Mouse (Mus musculus) liver, embryonic 14.5 days (tissue): ENCODE results near the gene Ankle1. TPM values are rescaled to one million over a fixed set of nuclear protein-coding genes. Genes with fewer than 3 reads are reported as not detected.

ENCODE experiments used
- ATAC-seq: fragments of 200-750 bp; cut with Nextera tagmentation; 2 replicates; pipeline ENCODE4 v1.8.0; 2017; ENCODE audit warnings: moderate number of reproducible peaks, mild to moderate bottlenecking, moderate library complexity; ENCODE audit not compliant: insufficient read depth
- DNase-seq, 3 experiments: peaks; one replicate each; pipeline ENCODE4 v3.0.0-alpha.2; 2012 to 2013; ENCODE audit warnings: low read depth in 3 of 3, low spot score in 3 of 3
- H3K27ac ChIP-seq: fragments of 300-500 bp; sonication (generic); 2 replicates; pipeline ENCODE4 v1.5.1; 2014; ENCODE audit warnings: moderate library complexity, mild to moderate bottlenecking, control low read depth, inconsistent platforms
- H3K27me3 ChIP-seq: fragments of 300-500 bp; sonication (generic); 2 replicates; pipeline ENCODE4 v1.6.1; 2014; ENCODE audit warnings: mild to moderate bottlenecking, low read length, moderate library complexity; ENCODE audit not compliant: control insufficient read depth, insufficient read depth
- H3K36me3 ChIP-seq: fragments of 300-500 bp; sonication (generic); replicated peaks from 2 replicates; pipeline ENCODE4 v1.6.1; 2014; ENCODE audit warnings: low read depth; ENCODE audit not compliant: control insufficient read depth, insufficient read depth
- H3K4me1 ChIP-seq, 2 experiments: fragments of 200-500 bp in 1 of 2; fragments of 300-500 bp in 1 of 2; sonication (generic) in 1 of 2; replicated peaks; 2 replicates each; pipeline ENCODE4 v1.6.1; 2012 to 2014; ENCODE audit warnings: antibody characterized with exemption in 1 of 2, inconsistent platforms in 1 of 2, low read length in 1 of 2; ENCODE audit not compliant: control insufficient read depth in 2 of 2, insufficient read depth in 2 of 2
- H3K4me2 ChIP-seq: fragments of 300-500 bp; sonication (generic); 2 replicates; pipeline ENCODE4 v1.6.1; 2014; ENCODE audit warnings: low read depth, mild to moderate bottlenecking, control low read depth, moderate library complexity
- H3K4me3 ChIP-seq, 2 experiments: fragments of 200-500 bp in 1 of 2; fragments of 300-500 bp in 1 of 2; sonication (generic) in 1 of 2; 2 replicates each; pipeline ENCODE4 v1.5.1; 2012 to 2014; ENCODE audit warnings: low read depth in 2 of 2, low read length in 2 of 2, mild to moderate bottlenecking in 2 of 2, control low read depth in 1 of 2, inconsistent platforms in 1 of 2, moderate library complexity in 1 of 2; ENCODE audit not compliant: insufficient read depth in 1 of 2
- H3K9ac ChIP-seq: fragments of 300-500 bp; sonication (generic); replicated peaks from 2 replicates; pipeline ENCODE4 v1.6.1; 2014; ENCODE audit warnings: mild to moderate bottlenecking, control low read depth, moderate library complexity
- H3K9me3 ChIP-seq: fragments of 300-500 bp; sonication (generic); 2 replicates; pipeline ENCODE4 v1.6.1; 2016; ENCODE audit warnings: low read length, mixed read lengths; ENCODE audit not compliant: control insufficient read depth
- CTCF ChIP-seq: IDR thresholded peaks from 2 replicates; pipeline ENCODE4 v1.5.1; 2016; ENCODE audit warnings: antibody characterized with exemption, low read depth, control low read depth
- EP300 ChIP-seq: IDR thresholded peaks from 2 replicates; pipeline ENCODE4 v1.6.1; 2016; ENCODE audit warnings: antibody characterized with exemption, low read depth
- WGBS: fragments of 180-500 bp; shearing (Covaris S2); extraction: QIAGEN DNeasy Blood & Tissue Kit; methylation state at CpG from one replicate; pipeline ENCODE4 v1.1.7; 2014; ENCODE audit not compliant: insufficient replicate concordance; 5-methylcytosine and 5-hydroxymethylcytosine counted together
- polyA plus RNA-seq, 2 experiments: library from polyadenylated mRNA; depleted of rRNA in 1 of 2; stranded (reverse) in 1 of 2; unstranded in 1 of 2; fragments of >200 nt; fragmentation: Nextera tagmentation in 1 of 2; extraction: Ambion mirVana in 1 of 2; gene quantifications; 2 replicates each; pipeline versions ENCODE4 v1.2.1 to v1.2.3; 2012 to 2014

The Ankle1 gene
- polyA plus RNA-seq, 2 experiments, result 17.8 to 58.0 TPM

GRCm38 (mm10) chr8:71395629-71396028 is 10.2 kb upstream of the Ankle1 start, which contains the start of gene Ushbp1:
TSS of gene Ushbp1 (minus strand) at chr8:71395802.
- Histone ChIP-seq H3K4me1 (peaks cover 6 to 11% of the 10 kb centered on the region in 2 experiments), H3K9me3 (no peaks in the 10 kb centered on the region), H3K4me2 (peak within 1 kb of the TSS; percentile 87), H3K27me3 (no peaks in the 10 kb centered on the region), H3K4me3 (peak within 1 kb of the TSS; percentile 26 to 68), H3K9ac (no peak within 1 kb of the TSS), H3K36me3 (peaks cover 2% of the 10 kb centered on the region; the same call in 1 of the 2 replicates), H3K27ac (peak within 1 kb of the TSS; percentile 11; the same call in 1 of the 2 replicates)
- 50% methylated on average over 9 of the region's 9 CpGs for WGBS
- DNase-seq, result no peak
- ATAC-seq, result no peak
- TF ChIP-seq EP300 (no peak), CTCF (no peak)

DNA sequence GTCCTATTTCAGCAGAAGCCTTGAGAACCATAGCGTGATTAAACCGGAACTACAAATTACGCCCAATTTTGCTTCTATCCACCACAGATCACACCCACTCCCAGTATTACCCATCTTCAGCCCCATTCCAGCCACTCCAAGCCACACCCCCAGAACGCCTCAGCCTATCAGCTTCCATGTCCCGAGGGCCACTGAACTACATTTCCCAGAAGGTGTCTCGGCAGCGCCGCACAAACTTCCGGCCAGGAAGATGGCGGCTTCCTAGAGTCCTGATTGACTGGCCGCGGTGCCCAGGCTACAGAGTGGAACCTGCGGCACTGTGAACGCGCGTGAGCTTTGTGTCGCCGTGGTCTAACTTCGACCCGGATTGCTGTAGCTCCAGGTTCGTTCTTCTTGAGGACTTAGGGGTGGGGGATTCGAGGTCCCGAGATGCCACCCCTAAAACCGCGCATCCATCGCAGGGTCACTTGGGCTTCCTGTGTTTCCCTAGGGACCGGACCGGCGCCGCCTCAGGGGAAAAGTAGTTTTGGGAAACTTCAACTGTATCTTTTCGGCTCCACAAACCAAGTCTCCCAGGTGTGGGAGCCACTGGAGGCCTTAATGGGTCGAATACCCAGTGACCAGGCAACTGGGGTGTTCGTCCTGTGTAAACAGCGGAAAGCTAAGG is 9.0 kb upstream of the Ankle1 start, which contains the start of gene Babam1:
Babam1 (plus strand) TSS at position 223 of the 667 bp plus-strand sequence.
- DNase-seq (peak; percentile 89 to 93 (median 91)), ATAC-seq (peak; percentile 96)
- Histone ChIP-seq H3K4me3 (peak within 1 kb of the TSS; percentile 68 to 86), H3K9ac (peak within 1 kb of the TSS; percentile 56), H3K9me3 (no peaks in the 10 kb centered on the region), H3K27me3 (no peaks in the 10 kb centered on the region), H3K27ac (peak within 1 kb of the TSS; percentile 11; the same call in 1 of the 2 replicates), H3K4me1 (peaks cover 6 to 11% of the 10 kb centered on the region in 2 experiments), H3K36me3 (peaks cover 2% of the 10 kb centered on the region; the same call in 1 of the 2 replicates), H3K4me2 (peak within 1 kb of the TSS; percentile 87)
- under 1% methylated on average over 34 of the region's 34 CpGs for WGBS
- no peak for TF ChIP-seq CTCF
- no peak for TF ChIP-seq EP300

DNA sequence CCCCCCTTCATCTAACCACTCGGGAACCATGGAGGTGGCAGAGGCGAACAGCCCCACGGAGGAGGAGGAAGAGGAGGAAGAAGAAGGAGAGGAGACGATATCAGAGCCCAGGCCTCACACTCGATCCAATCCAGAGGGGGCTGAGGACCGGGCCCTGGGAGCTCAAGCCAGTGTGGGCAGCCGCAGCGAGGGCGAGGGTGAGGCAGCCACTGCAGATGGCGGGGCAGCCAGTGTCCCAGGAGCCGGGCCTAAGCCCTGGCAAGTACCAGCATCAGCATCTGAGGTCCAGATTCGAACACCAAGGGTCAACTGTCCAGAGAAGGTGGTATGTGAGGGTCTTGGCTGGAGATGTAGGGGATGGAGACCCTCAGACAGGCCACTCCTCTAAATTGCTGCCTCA is 8.1 kb upstream of the Ankle1 start:
- TF ChIP-seq CTCF (no peak), EP300 (no peak)
- WGBS, result 69% methylated on average over 12 of the region's 12 CpGs
- no peak for DNase-seq
- Histone ChIP-seq H3K9me3 (no peaks in the 10 kb centered on the region), H3K4me2 (peak overlapping the region; percentile 87), H3K4me1 (peaks cover 6 to 11% of the 10 kb centered on the region in 2 experiments), H3K27me3 (no peaks in the 10 kb centered on the region), H3K4me3 (peak overlapping the region; percentile 68 to 86), H3K36me3 (peaks cover 2% of the 10 kb centered on the region; the same call in 1 of the 2 replicates), H3K9ac (peak overlapping the region; percentile 56), H3K27ac (no peak overlapping the region)
- no peak for ATAC-seq

DNA sequence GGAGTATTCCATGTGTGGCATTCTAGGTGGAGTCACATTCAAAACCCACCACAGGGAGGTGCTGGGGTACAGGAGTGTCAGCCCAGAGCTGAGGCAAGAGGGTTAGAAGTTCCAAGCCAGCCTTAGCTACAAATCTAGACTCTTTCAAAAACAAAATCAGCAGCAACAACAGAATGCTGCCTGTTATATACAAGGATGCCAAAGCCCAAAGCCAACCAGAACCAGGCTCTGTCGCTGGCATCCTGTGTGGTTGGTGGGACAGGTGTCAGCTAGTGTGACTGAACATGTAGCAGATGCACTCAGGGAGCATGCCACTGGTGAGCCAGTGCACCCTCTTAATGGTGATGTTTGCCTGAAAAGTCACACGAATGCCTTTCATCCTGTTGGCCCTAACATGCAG is 5.0 kb upstream of the Ankle1 start:
- WGBS, result 76% methylated on average over 2 of the region's 2 CpGs
- no peak for DNase-seq
- Histone ChIP-seq H3K27ac (no peak overlapping the region), H3K36me3 (peaks cover 2% of the 10 kb centered on the region; the same call in 1 of the 2 replicates), H3K4me1 (peaks cover 14 to 19% of the 10 kb centered on the region in 2 experiments), H3K9ac (no peak overlapping the region), H3K4me2 (no peak overlapping the region), H3K4me3 (no peak overlapping the region), H3K9me3 (no peaks in the 10 kb centered on the region), H3K27me3 (no peaks in the 10 kb centered on the region)
- no peak for TF ChIP-seq CTCF
- no peak for TF ChIP-seq EP300
- no peak for ATAC-seq

- Histone ChIP-seq H3K4me3 (no peak overlapping the region), H3K36me3 (peaks cover 2% of the 10 kb centered on the region; the same call in 1 of the 2 replicates), H3K27me3 (no peaks in the 10 kb centered on the region), H3K27ac (no peak overlapping the region), H3K4me1 (peaks cover 14% of the 10 kb centered on the region in 2 experiments), H3K9ac (no peak overlapping the region), H3K4me2 (no peak overlapping the region), H3K9me3 (no peaks in the 10 kb centered on the region)
- DNase-seq (no peak), ATAC-seq (no peak)
- TF ChIP-seq EP300, result no peak
- no peak for TF ChIP-seq CTCF
Measured at GRCm38 (mm10) chr8:71401454-71401853, 4.4 kb upstream of the Ankle1 start.
